Mouse (Mus musculus) c-Kit-negative CD71-positive TER-119-positive erythroid progenitor cells, embryonic 14.5 days (primary cell): ENCODE results near the gene Cox5a.

Source experiments
- DNase-seq: peaks from one replicate; pipeline ENCODE4 v3.0.0-alpha.2; 2013; ENCODE audit warnings: low read depth, low spot score

Cox5a gene

DNA sequence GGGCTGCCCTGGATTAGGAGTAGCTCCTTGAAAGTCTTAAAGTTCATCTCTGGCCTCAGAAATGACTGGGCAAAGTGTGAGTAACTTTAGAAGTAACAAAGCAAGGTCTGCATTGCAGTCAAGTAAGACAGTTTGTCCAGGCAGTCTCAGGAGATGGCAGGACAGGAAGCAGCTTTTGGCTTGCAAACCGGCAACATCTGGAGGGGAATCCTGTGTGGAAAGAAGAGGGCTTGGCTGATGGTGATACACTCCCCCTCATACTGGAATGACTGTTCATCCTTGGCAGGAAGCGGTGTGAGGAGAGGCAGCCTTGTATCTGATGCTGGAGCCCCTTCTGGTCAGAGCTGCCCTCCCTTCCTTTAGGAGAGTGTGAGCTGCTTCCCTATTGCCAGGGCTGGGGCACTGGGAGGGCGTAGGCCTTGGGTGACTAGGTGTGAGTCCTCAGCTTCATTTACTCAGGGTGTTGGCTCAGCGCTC lies 41.9 kb downstream of the Cox5a start:
- DNase-seq = no peak

GRCm38 (mm10) chr9:57564609-57565008 lies 43.5 kb downstream of the Cox5a start:
- no peak for DNase-seq

- no peak for DNase-seq
Observed at GRCm38 (mm10) chr9:57565741-57566221, 44.7 kb downstream of the Cox5a start.

DNA sequence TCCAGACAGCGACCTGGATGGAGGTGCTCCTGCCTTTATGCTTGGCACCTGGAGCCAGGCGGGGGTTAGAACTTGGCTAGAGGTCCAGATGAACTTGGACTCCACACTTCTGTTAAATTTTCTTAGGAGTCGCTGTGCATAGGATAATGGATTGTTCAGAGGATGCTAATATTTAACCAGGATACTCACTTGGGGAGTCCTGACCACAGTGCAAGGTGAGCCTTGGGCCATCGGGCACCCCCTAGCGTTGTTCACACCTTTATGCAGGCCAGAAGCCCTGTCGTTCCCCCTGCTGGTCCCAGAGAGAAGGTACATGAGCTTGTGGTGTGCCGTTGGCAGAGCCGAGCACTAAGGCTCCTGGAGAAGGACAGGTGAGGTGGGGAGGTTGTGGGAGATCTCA lies 45.8 kb downstream of the Cox5a start:
- DNase-seq = no peak

DNA sequence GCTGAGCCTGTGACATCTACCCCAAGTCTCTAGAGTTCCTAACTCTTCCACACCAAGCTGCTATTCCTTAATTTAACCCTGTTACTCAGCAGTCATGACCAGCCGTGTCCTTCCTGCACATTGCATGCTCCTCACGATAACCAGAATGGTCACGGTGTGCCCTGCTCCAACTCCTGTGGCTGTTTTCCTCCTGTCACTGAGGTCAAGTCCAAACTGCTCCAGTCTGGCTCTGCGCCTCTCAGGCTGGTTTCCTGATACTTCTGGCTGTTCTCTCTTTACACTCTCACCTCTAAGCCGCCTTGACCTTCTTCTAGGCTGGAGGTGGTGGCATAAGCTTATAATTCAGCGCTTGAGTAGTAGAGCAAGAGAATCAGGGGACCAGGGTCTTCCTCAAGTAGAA lies 47.4 kb downstream of the Cox5a start:
- DNase-seq = no peak

GRCm38 (mm10) chr9:57574397-57574796 lies 53.3 kb downstream of the Cox5a start:
- no peak for DNase-seq

DNA sequence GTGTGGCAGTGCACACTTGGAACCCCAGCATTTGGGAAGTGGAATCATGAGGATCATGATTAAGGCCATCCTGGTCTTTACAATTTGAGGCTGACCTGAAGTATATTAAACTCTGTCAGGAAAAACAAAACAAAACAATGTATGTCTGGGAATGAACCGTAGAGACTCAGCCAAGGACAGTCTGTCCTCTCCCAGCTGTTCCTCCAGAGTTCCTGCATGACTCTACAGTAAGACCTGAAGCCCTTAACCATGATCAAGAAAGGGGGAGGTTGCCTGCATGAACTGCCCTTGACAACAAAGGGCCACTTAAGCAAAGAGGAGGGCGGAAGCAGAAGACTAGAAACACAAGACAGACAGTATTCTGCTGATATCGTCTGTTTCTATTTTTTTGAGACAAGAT lies 54.5 kb downstream of the Cox5a start:
- DNase-seq = no peak

DNA sequence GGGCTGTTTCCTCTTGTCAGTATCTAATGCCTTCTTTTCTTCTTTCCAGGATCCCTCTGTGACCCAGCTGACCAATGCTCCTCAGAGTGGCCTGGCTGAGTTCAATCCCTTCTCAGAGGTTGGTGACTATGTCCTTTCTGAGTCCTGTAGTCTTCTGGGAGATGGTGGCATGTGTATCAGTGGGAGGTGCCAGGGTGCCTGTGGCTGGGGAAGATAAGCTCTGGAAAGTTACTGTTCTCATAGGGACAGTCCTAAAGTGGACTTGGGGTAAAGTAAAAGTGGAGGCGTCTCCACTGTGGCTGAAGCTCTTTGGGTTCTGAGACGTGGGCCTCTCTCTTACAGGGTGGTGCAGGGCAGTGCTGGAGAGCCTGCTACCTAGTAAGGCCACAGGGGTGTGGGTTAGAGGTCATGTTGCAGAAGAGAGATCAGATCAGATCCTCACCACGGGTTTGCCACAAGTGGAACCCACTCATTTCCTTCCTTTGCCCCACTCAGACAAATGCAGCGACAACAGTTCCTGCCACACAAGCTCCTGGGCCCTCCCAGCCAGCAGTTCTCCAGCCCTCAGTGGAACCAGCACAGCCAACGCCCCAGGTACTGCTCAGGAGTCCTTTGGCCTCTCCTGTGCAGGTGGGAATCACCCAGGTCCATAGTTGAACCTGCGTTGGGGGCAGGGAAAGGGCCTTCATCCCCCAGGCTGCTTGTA lies 56.2 kb downstream of the Cox5a start:
- peak; percentile 30 for DNase-seq
